Mouse (Mus musculus): Measurements from ENCODE around the gene Ebp. TPM values are rescaled to one million over a fixed set of nuclear protein-coding genes. Genes with fewer than 3 reads are reported as not detected.

Ebp gene
- total and polyA plus RNA-seq, 3 experiments, result 44.0 to 70.9 (median 64.3) TPM

GRCm38 (mm10) chrX:8163076-8163475 lies 30.2 kb downstream of the Ebp start:
- H3K4me1 ChIP-seq (ENCODE audit: control insufficient read depth in 1 of 2, insufficient read depth in 2 of 2), result no peaks in the 10 kb centered on the region; a peak in 1 of 4 replicates
- no peak overlapping the region for H3K27ac ChIP-seq (ENCODE audit: insufficient read depth, low read depth)
- no peak for DNase-seq (ENCODE audit: extremely low read depth)
- H3K36me3 ChIP-seq (replicated peaks in 1 of 2; ENCODE audit: control insufficient read depth in 1 of 2, insufficient read depth in 1 of 2, low read length in 1 of 2), result peaks cover 9 to 37% of the 10 kb centered on the region in 2 experiments
- no peaks in the 10 kb centered on the region for H3K79me2 ChIP-seq (replicated peaks; ENCODE audit: control insufficient read depth, extremely low read depth, insufficient read depth, poor library complexity, severe bottlenecking)
- no peaks in the 10 kb centered on the region for H3K27me3 ChIP-seq (replicated peaks)
- in situ Hi-C loops (cut with MboI; ENCODE audit: low pct_ligation_motif_present, low pct_unique_long_range_greater_than_20kb, low sequenced_read_pairs) (no loop called here), dilution Hi-C loops (cut with MboI; ENCODE audit: extremely low pct_ligation_motif_present, extremely low pct_unique_long_range_greater_than_20kb, low sequenced_read_pairs) (no loop called here)
- H3K9ac ChIP-seq (ENCODE audit: insufficient read depth, low read depth), result no peak overlapping the region
- no peak overlapping the region for H3K4me2 ChIP-seq (ENCODE audit: insufficient read depth, low read depth, poor library complexity, severe bottlenecking)
- no peak overlapping the region for H3K4me3 ChIP-seq (replicated peaks in 1 of 3; ENCODE audit: low read depth in 2 of 3, low read length in 2 of 3, poor library complexity in 1 of 3)
- TF ChIP-seq E2F4 (IDR thresholded peaks at IDR 0.05; ENCODE audit: insufficient replicate concordance, low read depth, low read length) (no peak), ZC3H11A (IDR thresholded peaks at IDR 0.05; ENCODE audit: low read depth, low read length) (no peak), MAX (IDR thresholded peaks at IDR 0.05; ENCODE audit: low read length) (no peak), SIN3A (IDR thresholded peaks at IDR 0.05; ENCODE audit: low read length) (no peak), KAT2A (IDR thresholded peaks at IDR 0.05; ENCODE audit: insufficient replicate concordance, low read length) (no peak), NELFE (IDR thresholded peaks at IDR 0.05; ENCODE audit: low read depth, low read length) (no peak), UBTF (IDR thresholded peaks at IDR 0.05; ENCODE audit: low read depth, low read length) (no peak), JUN (IDR thresholded peaks at IDR 0.05; ENCODE audit: insufficient read depth, low read depth, low read length) (no peak), MYC (IDR thresholded peaks at IDR 0.05; ENCODE audit: low read depth, low read length) (no peak), USF2 (conservative IDR thresholded peaks at IDR 0.05; ENCODE audit: low read depth, low read length) (no peak), MAZ (IDR thresholded peaks at IDR 0.05; ENCODE audit: low read depth, low read length) (no peak), MAFK (IDR thresholded peaks at IDR 0.05; ENCODE audit: insufficient replicate concordance, low read length) (no peak), TCF12 (IDR thresholded peaks at IDR 0.05; ENCODE audit: low read depth, low read length) (no peak)
- no peaks in the 10 kb centered on the region for H3K9me3 ChIP-seq (replicated peaks; ENCODE audit: low read length)

- Histone ChIP-seq H3K27ac (ENCODE audit: insufficient read depth, low read depth) (peak within 1 kb of the TSS; percentile 99), H3K4me1 (ENCODE audit: control insufficient read depth in 1 of 2, insufficient read depth in 2 of 2) (peaks cover 2 to 17% of the 10 kb centered on the region in 2 experiments; a peak in 3 of 4 replicates), H3K9me3 (replicated peaks; ENCODE audit: low read length) (no peaks in the 10 kb centered on the region), H3K4me3 (replicated peaks in 1 of 3; ENCODE audit: low read depth in 2 of 3, low read length in 2 of 3, poor library complexity in 1 of 3) (peak within 1 kb of the TSS; percentile 73 to 98 (median 75)), H3K27me3 (replicated peaks) (no peaks in the 10 kb centered on the region), H3K4me2 (ENCODE audit: insufficient read depth, low read depth, poor library complexity, severe bottlenecking) (peak within 1 kb of the TSS; percentile 94), H3K9ac (ENCODE audit: insufficient read depth, low read depth) (peak within 1 kb of the TSS; percentile 100), H3K36me3 (replicated peaks in 1 of 2; ENCODE audit: control insufficient read depth in 1 of 2, insufficient read depth in 1 of 2, low read length in 1 of 2) (peaks cover 36 to 40% of the 10 kb centered on the region in 2 experiments), H3K79me2 (replicated peaks; ENCODE audit: control insufficient read depth, extremely low read depth, insufficient read depth, poor library complexity, severe bottlenecking) (peaks cover 24% of the 10 kb centered on the region)
- in situ Hi-C loops (cut with MboI; ENCODE audit: low pct_ligation_motif_present, low pct_unique_long_range_greater_than_20kb, low sequenced_read_pairs), result no loop called here
- dilution Hi-C loops (cut with MboI; ENCODE audit: extremely low pct_ligation_motif_present, extremely low pct_unique_long_range_greater_than_20kb, low sequenced_read_pairs), result no loop called here
- peak; percentile 89 for DNase-seq (ENCODE audit: extremely low read depth)
- no peak for TF ChIP-seq ZNF384 (IDR thresholded peaks at IDR 0.05; ENCODE audit: low read depth, low read length)
- peak; percentile 59 for TF ChIP-seq SIN3A (IDR thresholded peaks at IDR 0.05; ENCODE audit: low read length)
- TF ChIP-seq POLR2A (IDR thresholded peaks at IDR 0.05; ENCODE audit: low read depth, low read length), result peak; percentile 96
- no peak for TF ChIP-seq SMC3 (IDR thresholded peaks at IDR 0.05; ENCODE audit: low read depth, low read length)
- no peak for TF ChIP-seq RCOR1 (conservative IDR thresholded peaks at IDR 0.05; ENCODE audit: low read depth, low read length)
- TF ChIP-seq IRF4 (IDR thresholded peaks at IDR 0.05; ENCODE audit: low read depth, low read length), result no peak
- TF ChIP-seq POLR2AphosphoS2 (IDR thresholded peaks at IDR 0.05; ENCODE audit: low read depth, low read length), result peak; percentile 88
- no peak for TF ChIP-seq PAX5 (IDR thresholded peaks at IDR 0.05; ENCODE audit: low read length)
- TF ChIP-seq TCF12 (IDR thresholded peaks at IDR 0.05; ENCODE audit: low read depth, low read length), result peak; percentile 68
- peak; percentile 42; the same call in 1 of the 2 replicates for TF ChIP-seq MAZ (IDR thresholded peaks at IDR 0.05; ENCODE audit: low read depth, low read length)
- peak; percentile 79 for TF ChIP-seq ZMIZ1 (IDR thresholded peaks at IDR 0.05; ENCODE audit: low read depth, low read length)
- TF ChIP-seq MAX (IDR thresholded peaks at IDR 0.05; ENCODE audit: low read length), result peak; percentile 94
- peak; percentile 34 for TF ChIP-seq ZC3H11A (IDR thresholded peaks at IDR 0.05; ENCODE audit: low read depth, low read length)
- TF ChIP-seq MEF2A (IDR thresholded peaks at IDR 0.05; ENCODE audit: borderline replicate concordance, low read depth, low read length), result 0 out of 2 replicates have a peak, but pooled peaks have one; percentile 31
- no peak for TF ChIP-seq JUND (conservative IDR thresholded peaks at IDR 0.05; ENCODE audit: low read depth, low read length)
- TF ChIP-seq JUN (IDR thresholded peaks at IDR 0.05; ENCODE audit: insufficient read depth, low read depth, low read length), result no peak
- TF ChIP-seq E2F4 (IDR thresholded peaks at IDR 0.05; ENCODE audit: insufficient replicate concordance, low read depth, low read length), result 0 out of 2 replicates have a peak, but pooled peaks have one; percentile 56
- no peak for TF ChIP-seq UBTF (IDR thresholded peaks at IDR 0.05; ENCODE audit: low read depth, low read length)
- TF ChIP-seq MYC (IDR thresholded peaks at IDR 0.05; ENCODE audit: low read depth, low read length), result peak; percentile 87
- TF ChIP-seq CHD2 (IDR thresholded peaks at IDR 0.05; ENCODE audit: low read length), result peak; percentile 13; the same call in 1 of the 2 replicates
- peak; percentile 82 for TF ChIP-seq USF1 (IDR thresholded peaks at IDR 0.05; ENCODE audit: low read depth, low read length)
- peak; percentile 31; the same call in 1 of the 2 replicates for TF ChIP-seq CHD1 (IDR thresholded peaks at IDR 0.05; ENCODE audit: low read depth, low read length)
- no peak for TF ChIP-seq EP300 (IDR thresholded peaks at IDR 0.05; ENCODE audit: low read length)
- peak; percentile 89 for TF ChIP-seq TBP (conservative IDR thresholded peaks at IDR 0.05; ENCODE audit: low read depth, low read length)
- TF ChIP-seq RAD21 (IDR thresholded peaks at IDR 0.05; ENCODE audit: low read depth, low read length), result no peak
- TF ChIP-seq USF2 (conservative IDR thresholded peaks at IDR 0.05; ENCODE audit: low read depth, low read length), result peak; percentile 53
Measured at GRCm38 (mm10) chrX:8145153-8145991, 47.9 kb downstream of the Ebp start, which contains the start of gene Rbm3. Gene Rbm3 (minus strand): TSS chrX:8145880.
